Mouse (Mus musculus) heart, adult 2 months (tissue): ENCODE data around the gene Ccdc3. TPM values are rescaled to one million over a fixed set of nuclear protein-coding genes. Genes with fewer than 3 reads are reported as not detected.

ENCODE experiments used
- DNase-seq, 2 experiments: peaks; one replicate each; pipeline ENCODE4 v3.0.0; 2021
- H3K27ac ChIP-seq: fragments of 200-600 bp; 2 replicates; pipeline ENCODE4 v1.8.1; 2022
- H3K27me3 ChIP-seq: fragments of 200-500 bp; 2 replicates; pipeline ENCODE4 v1.6.1; 2012; ENCODE audit warnings: mild to moderate bottlenecking, low read length, inconsistent platforms, mixed read lengths; ENCODE audit not compliant: control insufficient read depth, insufficient read depth
- H3K36me3 ChIP-seq: fragments of 200-500 bp; 2 replicates; pipeline ENCODE4 v1.6.1; 2012; ENCODE audit warnings: low read length, inconsistent platforms; ENCODE audit not compliant: control insufficient read depth, insufficient read depth
- H3K4me1 ChIP-seq: fragments of 200-500 bp; 2 replicates; pipeline ENCODE4 v1.6.1; 2011; ENCODE audit warnings: low read length; ENCODE audit not compliant: control insufficient read depth, insufficient read depth
- H3K4me3 ChIP-seq: fragments of 200-600 bp; 2 replicates; pipeline ENCODE4 v1.8.1; 2022
- H3K79me2 ChIP-seq: fragments of 200-500 bp; replicated peaks from 2 replicates; pipeline ENCODE4 v1.6.1; 2012; ENCODE audit warnings: mild to moderate bottlenecking, inconsistent platforms, low read length, moderate library complexity, mixed read lengths; ENCODE audit not compliant: control insufficient read depth, insufficient read depth
- H3K9ac ChIP-seq: fragments of 200-500 bp; 2 replicates; pipeline ENCODE4 v1.6.1; 2012; ENCODE audit warnings: low read depth, mild to moderate bottlenecking, control low read depth, inconsistent platforms, low read length, mixed read lengths
- CTCF ChIP-seq: fragments of 200-600 bp; IDR thresholded peaks from 2 replicates; pipeline ENCODE4 v1.8.1; 2022; ENCODE audit warnings: antibody characterized with exemption, mild to moderate bottlenecking, moderate library complexity
- EP300 ChIP-seq: fragments of 200-500 bp; IDR thresholded peaks from 2 replicates; pipeline ENCODE4 v1.6.1; 2011; ENCODE audit warnings: low read depth, low read length, control low read depth; ENCODE audit not compliant: insufficient read depth
- POLR2A ChIP-seq: fragments of 200-500 bp; IDR thresholded peaks from 2 replicates; pipeline ENCODE4 v1.6.1; 2011; ENCODE audit warnings: mild to moderate bottlenecking, low read depth, low read length, control low read depth; ENCODE audit not compliant: insufficient read depth
- WGBS: fragments of 180-500 bp; shearing (Covaris S2); methylation state at CpG from one replicate; pipeline ENCODE4 v1.1.7; 2018; 5-methylcytosine and 5-hydroxymethylcytosine counted together
- intact Hi-C: fragments of 180-260 bp; cut with DNase I; formaldehyde crosslinking; loops from one replicate; pipeline ENCODE4 v1.15.1; 2025
- polyA plus RNA-seq: library from polyadenylated mRNA; depleted of rRNA; stranded (reverse); fragments of >200 nt; gene quantifications from 2 replicates; pipeline ENCODE4 v1.2.3, GENCODE M21; 2012
- total RNA-seq, 2 experiments: library from RNA; stranded (reverse); gene quantifications; 2 replicates each; pipeline ENCODE4 v1.2.3; 2021

Ccdc3 gene
- total and polyA plus RNA-seq, 3 experiments: 3.9 to 5.0 (median 4.0) TPM

- no peak overlapping the region for H3K9ac ChIP-seq
- no peak for DNase-seq
- H3K36me3 ChIP-seq: no peaks in the 10 kb centered on the region
- no peak overlapping the region for H3K27ac ChIP-seq
- no peaks in the 10 kb centered on the region for H3K4me1 ChIP-seq
- no peaks in the 10 kb centered on the region for H3K27me3 ChIP-seq
- no peak overlapping the region for H3K4me3 ChIP-seq
- intact Hi-C loops: no loop called here
- TF ChIP-seq POLR2A (no peak), EP300 (no peak), CTCF (no peak)
- 89% methylated on average over 4 of the region's 4 CpGs for WGBS
- H3K79me2 ChIP-seq: no peaks in the 10 kb centered on the region
These were observed 59.9 kb downstream of the Ccdc3 start for GRCm38 (mm10) chr2:5197486-5197885.

DNA sequence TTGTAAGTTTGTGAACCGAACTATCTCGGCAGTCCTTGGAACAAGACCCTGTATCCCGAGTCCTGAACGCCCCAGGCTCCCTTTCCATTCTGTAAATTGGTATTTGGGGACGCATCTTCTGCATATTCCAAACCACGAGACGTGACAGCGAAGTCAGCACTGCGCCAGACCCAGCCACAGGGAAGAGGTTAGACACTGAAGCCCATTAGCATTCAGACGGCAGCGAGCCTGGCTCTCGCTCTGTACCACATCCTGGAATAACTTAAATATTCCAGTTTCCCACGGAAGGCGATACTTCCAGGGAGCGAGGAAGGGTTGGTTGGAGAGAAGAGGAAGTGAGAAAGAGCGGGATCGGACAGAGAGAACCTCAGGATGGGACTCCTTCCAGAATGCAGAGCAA, 61.7 kb downstream of the Ccdc3 start:
- 75% methylated on average over 17 of the region's 17 CpGs for WGBS
- TF ChIP-seq CTCF: no peak
- TF ChIP-seq POLR2A: no peak
- no peak for TF ChIP-seq EP300
- H3K9ac ChIP-seq: no peak overlapping the region

GRCm38 (mm10) chr2:5200817-5201364, 63.3 kb downstream of the Ccdc3 start:
- intact Hi-C loops: no loop called here

More for the DNA sequence above, 61.7 kb downstream of the Ccdc3 start:
- Histone ChIP-seq H3K27ac (no peak overlapping the region), H3K4me1 (no peaks in the 10 kb centered on the region), H3K79me2 (no peaks in the 10 kb centered on the region), H3K4me3 (no peak overlapping the region), H3K27me3 (no peaks in the 10 kb centered on the region), H3K36me3 (no peaks in the 10 kb centered on the region)
- no peak for DNase-seq
- intact Hi-C loops: no loop called here

DNA sequence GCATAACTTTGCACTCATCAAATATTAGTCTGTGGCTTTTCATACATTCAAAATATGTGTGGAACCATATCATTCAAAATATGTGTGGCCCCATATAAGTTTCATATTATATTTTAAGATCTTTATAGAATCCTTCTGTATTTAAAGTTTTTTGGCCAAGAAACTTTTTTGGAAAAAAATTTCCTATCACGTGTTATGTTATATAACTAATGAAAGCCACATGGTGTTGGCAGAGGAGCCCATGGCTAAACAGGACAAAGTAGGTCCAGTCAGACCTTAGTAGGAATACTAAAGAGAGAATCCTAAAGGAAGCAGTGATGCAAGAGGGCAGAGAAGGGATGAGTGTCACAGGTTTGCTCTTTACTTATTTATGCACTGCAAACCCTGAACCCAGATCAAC, 65.6 kb downstream of the Ccdc3 start:
- H3K79me2 ChIP-seq: no peaks in the 10 kb centered on the region
- intact Hi-C loops: no loop called here
- no peak for DNase-seq
- H3K4me1 ChIP-seq: no peaks in the 10 kb centered on the region
- no peak overlapping the region for H3K9ac ChIP-seq
- no peaks in the 10 kb centered on the region for H3K36me3 ChIP-seq
- H3K27me3 ChIP-seq: no peaks in the 10 kb centered on the region
- H3K4me3 ChIP-seq: no peak overlapping the region
- no peak overlapping the region for H3K27ac ChIP-seq
- 64% methylated on average over 1 of the region's 1 CpGs for WGBS
- TF ChIP-seq EP300 (no peak), CTCF (no peak), POLR2A (no peak)

More at GRCm38 (mm10) chr2:5200817-5201364, 63.3 kb downstream of the Ccdc3 start:
- H3K27me3 ChIP-seq: no peaks in the 10 kb centered on the region
- TF ChIP-seq EP300 (no peak), POLR2A (no peak), CTCF (no peak)
- no peaks in the 10 kb centered on the region for H3K79me2 ChIP-seq
- no peak overlapping the region for H3K9ac ChIP-seq
- no peaks in the 10 kb centered on the region for H3K36me3 ChIP-seq
- no peak for DNase-seq
- no peak overlapping the region for H3K4me3 ChIP-seq
- 73% methylated on average over 7 of the region's 7 CpGs for WGBS
- no peak overlapping the region for H3K27ac ChIP-seq
- no peaks in the 10 kb centered on the region for H3K4me1 ChIP-seq

DNA sequence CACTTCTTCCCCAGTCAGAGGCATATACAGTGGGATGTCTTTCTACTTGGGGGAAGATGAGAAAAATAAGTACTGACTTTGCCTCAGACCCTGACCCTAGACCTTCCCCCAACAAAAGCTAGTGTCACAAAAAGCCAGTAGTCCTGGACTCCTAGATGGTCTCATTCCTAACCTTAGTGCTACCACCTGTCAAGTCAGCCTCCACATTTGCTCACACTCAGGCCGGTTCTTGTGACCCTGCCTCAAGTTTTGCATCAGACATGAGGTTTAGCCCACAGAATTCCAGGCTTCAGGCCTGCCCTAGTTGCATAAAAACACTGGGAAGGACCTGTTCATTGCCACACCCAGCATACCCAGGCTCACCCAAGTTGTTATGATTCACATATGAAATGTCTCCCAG, 67.4 kb downstream of the Ccdc3 start:
- TF ChIP-seq POLR2A (no peak), CTCF (no peak), EP300 (no peak)
- intact Hi-C loops: no loop called here
- H3K4me1 ChIP-seq: no peaks in the 10 kb centered on the region
- no peak overlapping the region for H3K9ac ChIP-seq
- H3K79me2 ChIP-seq: no peaks in the 10 kb centered on the region
- WGBS: 83% methylated on average over 1 of the region's 1 CpGs
- H3K27ac ChIP-seq: no peak overlapping the region
- DNase-seq: no peak
- no peak overlapping the region for H3K4me3 ChIP-seq
- no peaks in the 10 kb centered on the region for H3K36me3 ChIP-seq
- no peaks in the 10 kb centered on the region for H3K27me3 ChIP-seq

DNA sequence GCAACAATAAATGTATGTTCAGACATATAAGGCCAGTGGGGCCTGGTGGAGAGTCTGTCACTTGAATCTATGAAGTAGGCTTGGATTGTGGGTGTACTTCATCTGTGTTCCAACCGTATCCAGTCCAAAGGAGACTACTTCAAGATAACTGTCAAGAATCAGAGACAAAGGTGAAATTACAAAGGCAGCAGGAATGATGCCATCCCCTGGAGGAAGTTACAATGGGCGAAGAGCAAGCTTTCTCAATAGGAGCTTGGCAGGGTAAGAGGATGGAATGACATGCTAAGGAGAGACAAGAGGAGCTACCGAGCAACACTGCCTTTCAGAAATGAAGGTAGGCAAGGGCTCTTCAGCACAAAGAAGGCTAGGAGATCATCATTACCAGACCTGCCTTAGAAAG, 69.1 kb downstream of the Ccdc3 start:
- no peak for DNase-seq
- H3K4me3 ChIP-seq: no peak overlapping the region
- H3K9ac ChIP-seq: no peak overlapping the region
- TF ChIP-seq POLR2A (no peak), CTCF (no peak), EP300 (no peak)
- WGBS: 82% methylated on average over 3 of the region's 3 CpGs
- H3K27ac ChIP-seq: no peak overlapping the region
- intact Hi-C loops: no loop called here
- H3K36me3 ChIP-seq: no peaks in the 10 kb centered on the region
- no peaks in the 10 kb centered on the region for H3K27me3 ChIP-seq
- no peaks in the 10 kb centered on the region for H3K4me1 ChIP-seq
- H3K79me2 ChIP-seq: no peaks in the 10 kb centered on the region
